Mouse (Mus musculus) limb, embryonic 11.5 days (tissue): ENCODE results near the gene Zfp651. TPM values are rescaled to one million over a fixed set of nuclear protein-coding genes. Genes with fewer than 3 reads are reported as not detected.
A peak's percentile ranks its signal among the peaks of the same experiment; 100 is the strongest.

Experiments
- ATAC-seq: fragments of 200-750 bp; cut with Nextera tagmentation; 2 replicates; pipeline ENCODE4 v1.8.0; 2017; ENCODE audit warnings: low read depth; ENCODE audit not compliant: insufficient number of reproducible peaks, low FRiP score, low TSS enrichment
- DNase-seq: peaks from one replicate; pipeline ENCODE4 v3.0.0-alpha.2; 2015; ENCODE audit warnings: low spot score
- H3K27ac ChIP-seq: fragments of 300-500 bp; sonication (generic); replicated peaks from 2 replicates; pipeline ENCODE4 v1.5.1; 2014; ENCODE audit warnings: low read depth, mild to moderate bottlenecking, low read length
- H3K27me3 ChIP-seq: fragments of 300-500 bp; sonication (generic); 2 replicates; pipeline ENCODE4 v1.6.1; 2014; ENCODE audit warnings: mild to moderate bottlenecking, low read length, mixed read lengths; ENCODE audit not compliant: control insufficient read depth, insufficient read depth
- H3K36me3 ChIP-seq: fragments of 300-500 bp; sonication (generic); 2 replicates; pipeline ENCODE4 v1.6.1; 2014; ENCODE audit warnings: mild to moderate bottlenecking, low read length, moderate library complexity, mixed read lengths; ENCODE audit not compliant: control insufficient read depth, insufficient read depth
- H3K4me1 ChIP-seq: fragments of 300-500 bp; sonication (generic); 2 replicates; pipeline ENCODE4 v1.6.1; 2014; ENCODE audit warnings: low read length, mixed read lengths; ENCODE audit not compliant: control insufficient read depth, insufficient read depth
- H3K4me2 ChIP-seq: fragments of 300-500 bp; sonication (generic); 2 replicates; pipeline ENCODE4 v1.6.1; 2014; ENCODE audit warnings: low read depth, mild to moderate bottlenecking, moderate library complexity; ENCODE audit not compliant: severe bottlenecking
- H3K4me3 ChIP-seq: fragments of 300-500 bp; sonication (generic); 2 replicates; pipeline ENCODE4 v1.5.1; 2014; ENCODE audit warnings: low read depth, low read length
- H3K9ac ChIP-seq: fragments of 300-500 bp; sonication (generic); 2 replicates; pipeline ENCODE4 v1.6.1; 2014; ENCODE audit warnings: mild to moderate bottlenecking, low read length
- H3K9me3 ChIP-seq: fragments of 300-500 bp; sonication (generic); 2 replicates; pipeline ENCODE4 v1.6.1; 2016; ENCODE audit warnings: low read length; ENCODE audit not compliant: control insufficient read depth
- WGBS: fragments of 180-500 bp; shearing (Covaris S2); extraction: QIAGEN DNeasy Blood & Tissue Kit; methylation state at CpG from one replicate; pipeline ENCODE4 v1.1.7; 2014; 5-methylcytosine and 5-hydroxymethylcytosine counted together
- polyA plus RNA-seq: library from polyadenylated mRNA; unstranded; fragments of >200 nt; fragmentation: Nextera tagmentation; extraction: Ambion mirVana; gene quantifications from 2 replicates; pipeline ENCODE4 v1.2.1, GENCODE M21; 2014

Gene Zfp651
- polyA plus RNA-seq, 1 experiment from 2014 or later, result 6.2 TPM

GRCm38 (mm10) chr9:121791757-121792521 is 32.8 kb downstream of the Zfp651 start, which contains the start of gene Hhatl:
Gene Hhatl (minus strand): TSS chr9:121792507.
- Histone ChIP-seq H3K9me3 (no peaks in the 10 kb centered on the region), H3K9ac (no peak within 1 kb of the TSS), H3K36me3 (no peaks in the 10 kb centered on the region), H3K4me1 (no peaks in the 10 kb centered on the region), H3K4me2 (no peak within 1 kb of the TSS), H3K4me3 (no peak within 1 kb of the TSS), H3K27me3 (no peaks in the 10 kb centered on the region), H3K27ac (no peak within 1 kb of the TSS)
- 60% methylated on average over 20 of the region's 24 CpGs for WGBS
- DNase-seq (no peak), ATAC-seq (no peak)

DNA sequence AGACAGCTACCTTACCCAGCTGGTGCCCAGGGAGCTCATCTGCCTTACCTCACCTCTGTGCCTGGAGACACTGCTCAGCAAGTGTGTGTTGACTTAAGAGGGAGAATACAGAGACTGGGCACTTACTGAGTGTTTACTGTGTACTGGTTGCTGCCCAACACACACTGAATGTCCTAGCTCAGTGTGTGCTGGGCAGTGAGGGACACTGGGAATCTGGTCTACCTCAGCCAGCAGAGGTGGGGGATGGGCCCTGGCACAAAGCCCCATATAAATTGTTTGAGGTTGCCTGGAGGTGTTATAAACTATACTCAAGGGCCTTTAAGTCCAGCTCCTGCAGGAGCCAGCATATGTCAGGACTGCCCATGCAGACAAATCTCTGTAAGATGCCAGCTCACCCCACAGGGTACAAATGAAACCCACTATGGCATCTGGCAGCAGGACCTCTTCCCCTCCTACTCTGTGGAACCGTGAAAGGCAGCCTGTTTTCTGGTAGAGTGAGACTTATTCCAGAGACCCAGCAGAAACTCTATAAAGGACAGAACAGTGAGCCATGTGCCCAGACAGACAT is 35.9 kb downstream of the Zfp651 start:
- Histone ChIP-seq H3K4me1 (no peaks in the 10 kb centered on the region), H3K9me3 (no peaks in the 10 kb centered on the region), H3K27me3 (no peaks in the 10 kb centered on the region), H3K9ac (no peak overlapping the region), H3K4me2 (no peak overlapping the region), H3K4me3 (no peak overlapping the region), H3K27ac (no peak overlapping the region), H3K36me3 (no peaks in the 10 kb centered on the region)
- ATAC-seq (no peak), DNase-seq (no peak)
- WGBS, result 40% methylated on average over 1 of the region's 1 CpGs

DNA sequence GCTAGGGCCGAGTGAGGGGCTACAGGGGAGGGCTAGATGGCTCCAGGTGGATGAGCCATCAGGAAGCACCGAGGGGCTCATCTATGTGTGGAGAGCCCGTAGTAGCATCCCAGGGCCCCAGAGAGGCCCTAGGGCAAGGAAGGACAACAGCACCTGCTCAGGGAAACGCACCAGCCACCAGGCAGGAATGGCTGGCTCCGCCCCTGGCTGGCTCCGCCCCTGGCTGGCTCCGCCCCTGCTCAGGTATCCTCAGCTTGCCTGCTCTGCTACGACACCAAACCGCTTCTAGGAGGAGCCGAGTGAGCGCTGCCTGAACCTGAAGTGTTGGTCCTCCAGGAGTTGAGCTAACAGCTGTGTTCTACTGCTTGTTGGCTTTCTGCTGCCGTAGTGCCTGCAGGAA is 38.6 kb downstream of the Zfp651 start:
- DNase-seq, result peak; percentile 52
- Histone ChIP-seq H3K4me1 (no peaks in the 10 kb centered on the region), H3K27me3 (no peaks in the 10 kb centered on the region), H3K9me3 (no peaks in the 10 kb centered on the region), H3K27ac (no peak overlapping the region), H3K9ac (no peak overlapping the region), H3K4me2 (0 out of 2 replicates have a peak overlapping the region, but pooled peaks have one; percentile 2), H3K4me3 (no peak overlapping the region), H3K36me3 (no peaks in the 10 kb centered on the region)
- no peak; the same call in 1 of the 2 replicates for ATAC-seq
- 15% methylated on average over 12 of the region's 12 CpGs for WGBS

DNA sequence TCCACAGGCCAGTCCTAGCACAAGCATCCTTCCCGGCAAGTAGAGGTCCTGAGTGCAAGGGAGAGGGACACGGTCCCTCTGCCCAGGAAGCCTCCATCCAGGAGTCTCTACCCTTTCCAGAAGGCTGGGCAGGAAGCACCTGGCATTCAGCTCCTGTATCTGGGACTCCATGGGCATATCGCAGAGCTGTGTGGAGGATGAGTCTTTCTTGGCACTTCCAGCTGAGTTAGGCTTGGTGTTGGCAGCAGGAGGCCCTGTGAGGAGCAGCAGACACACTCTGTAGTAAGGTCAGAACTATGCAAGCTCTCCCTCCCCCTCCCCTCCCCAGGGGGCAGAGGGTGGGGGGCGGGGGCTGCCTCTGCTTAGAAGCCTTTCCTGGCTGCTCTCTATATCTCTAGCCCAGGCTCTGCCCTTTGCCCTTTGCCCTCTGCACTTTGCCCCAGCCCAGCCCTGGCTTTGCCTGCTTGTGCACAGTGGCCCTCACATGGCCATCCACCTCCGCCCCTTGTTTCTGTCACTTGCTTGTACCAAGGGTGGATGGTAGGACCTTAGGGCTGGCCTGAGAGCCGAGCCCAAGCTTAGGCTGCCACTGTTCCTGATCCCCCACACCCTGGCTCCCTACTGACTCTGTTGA is 39.9 kb downstream of the Zfp651 start:
- no peak overlapping the region for H3K9ac ChIP-seq
- no peaks in the 10 kb centered on the region for H3K27me3 ChIP-seq
- WGBS, result 54% methylated on average over 5 of the region's 6 CpGs
- DNase-seq (no peak), ATAC-seq (no peak)
- no peak overlapping the region for H3K4me3 ChIP-seq
- H3K4me2 ChIP-seq, result no peak overlapping the region
- H3K9me3 ChIP-seq, result no peaks in the 10 kb centered on the region
- H3K36me3 ChIP-seq, result no peaks in the 10 kb centered on the region
- H3K27ac ChIP-seq, result no peak overlapping the region
- H3K4me1 ChIP-seq, result no peaks in the 10 kb centered on the region

GRCm38 (mm10) chr9:121802747-121803146 is 43.6 kb downstream of the Zfp651 start:
- Histone ChIP-seq H3K9me3 (no peaks in the 10 kb centered on the region), H3K27ac (no peak overlapping the region), H3K4me2 (no peak overlapping the region), H3K9ac (no peak overlapping the region), H3K36me3 (no peaks in the 10 kb centered on the region), H3K27me3 (no peaks in the 10 kb centered on the region), H3K4me3 (no peak overlapping the region), H3K4me1 (no peaks in the 10 kb centered on the region)
- ATAC-seq (no peak), DNase-seq (no peak)
- 67% methylated on average over 7 of the region's 7 CpGs for whole genome bisulfite sequencing

- no peaks in the 10 kb centered on the region for H3K27me3 ChIP-seq
- H3K36me3 ChIP-seq, result no peaks in the 10 kb centered on the region
- WGBS, result 61% methylated on average over 1 of the region's 1 CpGs
- H3K4me1 ChIP-seq, result no peaks in the 10 kb centered on the region
- no peak overlapping the region for H3K27ac ChIP-seq
- ATAC-seq, result no peak
- no peak for DNase-seq
- H3K9me3 ChIP-seq, result no peaks in the 10 kb centered on the region
- H3K9ac ChIP-seq, result no peak overlapping the region
- H3K4me3 ChIP-seq, result no peak overlapping the region
- no peak overlapping the region for H3K4me2 ChIP-seq
These were observed 48.4 kb downstream of the Zfp651 start for GRCm38 (mm10) chr9:121807546-121807945.

GRCm38 (mm10) chr9:121807947-121808346 is 48.8 kb downstream of the Zfp651 start:
- no peak overlapping the region for H3K4me2 ChIP-seq
- H3K4me1 ChIP-seq, result no peaks in the 10 kb centered on the region
- no peak for DNase-seq
- no peak overlapping the region for H3K4me3 ChIP-seq
- 59% methylated on average over 7 of the region's 7 CpGs for WGBS
- H3K9ac ChIP-seq, result no peak overlapping the region
- no peaks in the 10 kb centered on the region for H3K9me3 ChIP-seq
- H3K27ac ChIP-seq, result no peak overlapping the region
- no peaks in the 10 kb centered on the region for H3K36me3 ChIP-seq
- H3K27me3 ChIP-seq, result no peaks in the 10 kb centered on the region
- no peak for ATAC-seq

GRCm38 (mm10) chr9:121808511-121808910 is 49.4 kb downstream of the Zfp651 start:
- Histone ChIP-seq H3K9me3 (no peaks in the 10 kb centered on the region), H3K4me2 (no peak overlapping the region), H3K9ac (no peak overlapping the region), H3K27me3 (no peaks in the 10 kb centered on the region), H3K4me1 (no peaks in the 10 kb centered on the region), H3K4me3 (no peak overlapping the region), H3K27ac (no peak overlapping the region), H3K36me3 (no peaks in the 10 kb centered on the region)
- no peak for DNase-seq
- no peak for ATAC-seq
- 75% methylated on average over 3 of the region's 3 CpGs for WGBS
